Mouse (Mus musculus) midbrain, embryonic 15.5 days (tissue): ENCODE data around the gene Nxph2. TPM values are rescaled to one million over a fixed set of nuclear protein-coding genes. Genes with fewer than 3 reads are reported as not detected.
"Not testable (repeated sequence)": the region's sequence is repeated elsewhere in the genome, so short reads cannot be mapped to it uniquely, and the experiment has no call there.

Source experiments
- ATAC-seq: fragments of 200-750 bp; cut with Nextera tagmentation; replicated peaks from 2 replicates; pipeline ENCODE4 v1.8.0; 2017; ENCODE audit warnings: moderate TSS enrichment
- H3K27ac ChIP-seq: fragments of 300-500 bp; sonication (generic); 2 replicates; pipeline ENCODE4 v1.5.1; 2015; ENCODE audit warnings: mild to moderate bottlenecking, inconsistent platforms
- H3K27me3 ChIP-seq: fragments of 300-500 bp; sonication (generic); replicated peaks from 2 replicates; pipeline ENCODE4 v1.6.1; 2015; ENCODE audit warnings: inconsistent platforms
- H3K36me3 ChIP-seq: fragments of 300-500 bp; sonication (generic); replicated peaks from 2 replicates; pipeline ENCODE4 v1.6.1; 2015; ENCODE audit warnings: inconsistent platforms
- H3K4me1 ChIP-seq: fragments of 300-500 bp; sonication (generic); 2 replicates; pipeline ENCODE4 v1.6.1; 2015; ENCODE audit warnings: inconsistent platforms
- H3K4me2 ChIP-seq: fragments of 300-500 bp; sonication (generic); 2 replicates; pipeline ENCODE4 v1.6.1; 2015; ENCODE audit warnings: inconsistent platforms, mild to moderate bottlenecking, moderate library complexity
- H3K4me3 ChIP-seq: fragments of 300-500 bp; sonication (generic); 2 replicates; pipeline ENCODE4 v1.5.1; 2015; ENCODE audit warnings: mild to moderate bottlenecking, inconsistent platforms
- H3K9ac ChIP-seq: fragments of 300-500 bp; sonication (generic); 2 replicates; pipeline ENCODE4 v1.6.1; 2015; ENCODE audit warnings: mild to moderate bottlenecking, inconsistent platforms
- H3K9me3 ChIP-seq: fragments of 300-500 bp; sonication (generic); 2 replicates; pipeline ENCODE4 v1.6.1; 2016; ENCODE audit warnings: inconsistent platforms
- WGBS: fragments of 180-500 bp; shearing (Covaris S2); methylation state at CpG from one replicate; pipeline ENCODE4 v1.1.7; 2015; ENCODE audit warnings: mixed read lengths; 5-methylcytosine and 5-hydroxymethylcytosine counted together
- polyA plus RNA-seq: library from polyadenylated mRNA; unstranded; fragments of >200 nt; fragmentation: Nextera tagmentation; extraction: Ambion mirVana; gene quantifications from 2 replicates; pipeline ENCODE4 v1.2.1, GENCODE M21; 2015

Nxph2 gene
- polyA plus RNA-seq = 0.52 and 0.61 TPM in 2 replicates

DNA sequence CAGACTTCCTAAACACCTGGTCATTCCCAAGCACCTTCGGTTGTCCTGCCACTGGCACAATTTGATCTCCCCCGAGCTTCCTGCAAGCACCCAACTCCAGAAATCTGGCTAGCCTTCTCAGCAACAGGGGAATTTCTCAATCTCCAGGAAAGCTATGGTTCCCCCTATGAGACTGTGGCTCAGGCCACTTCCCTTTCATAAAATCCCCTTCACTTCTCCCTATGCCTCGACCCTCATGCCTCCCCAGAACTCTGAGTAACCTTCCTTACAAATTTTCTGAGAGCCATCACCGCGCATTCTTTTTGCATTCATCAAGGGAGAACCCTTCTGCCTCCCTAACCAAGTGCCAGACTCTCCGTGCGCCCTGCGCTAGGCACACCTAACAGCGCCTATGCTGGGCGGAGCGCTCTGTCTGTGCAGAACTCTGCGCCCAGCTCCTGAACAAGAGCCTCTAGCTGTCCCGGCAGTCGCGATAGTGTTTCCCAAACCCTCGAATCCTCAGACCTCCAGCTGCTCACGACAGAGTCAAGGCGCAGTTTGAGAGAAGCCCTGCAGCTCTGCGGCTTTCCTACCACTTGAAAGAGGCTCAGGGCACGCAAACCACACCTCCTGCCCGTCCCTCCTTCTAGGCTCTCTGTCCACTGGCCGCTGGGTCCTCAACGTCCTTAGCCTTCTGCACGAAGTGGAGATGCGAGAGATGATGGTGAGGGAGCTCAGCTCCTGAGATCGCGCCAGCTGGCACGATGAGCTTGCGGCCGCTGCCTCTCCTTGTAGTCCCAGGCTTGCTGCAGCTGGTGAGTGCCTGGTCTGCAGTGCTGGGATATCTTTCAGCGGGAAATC is at the start of gene Nxph2:
Gene Nxph2 (plus strand): TSS at position 501 of the 840 bp plus-strand sequence.
- ATAC-seq = peak; percentile 89
- H3K4me1 ChIP-seq = peaks cover 11% of the 10 kb centered on the region; the same call in 1 of the 2 replicates
- H3K9ac ChIP-seq = peak within 1 kb of the TSS; percentile 45
- peak within 1 kb of the TSS; percentile 50 for H3K4me3 ChIP-seq
- WGBS = 3% methylated on average over 31 of the region's 31 CpGs
- H3K36me3 ChIP-seq = no peaks in the 10 kb centered on the region
- no peaks in the 10 kb centered on the region for H3K27me3 ChIP-seq
- no peak within 1 kb of the TSS for H3K27ac ChIP-seq
- no peaks in the 10 kb centered on the region for H3K9me3 ChIP-seq
- H3K4me2 ChIP-seq = peak within 1 kb of the TSS; percentile 92

DNA sequence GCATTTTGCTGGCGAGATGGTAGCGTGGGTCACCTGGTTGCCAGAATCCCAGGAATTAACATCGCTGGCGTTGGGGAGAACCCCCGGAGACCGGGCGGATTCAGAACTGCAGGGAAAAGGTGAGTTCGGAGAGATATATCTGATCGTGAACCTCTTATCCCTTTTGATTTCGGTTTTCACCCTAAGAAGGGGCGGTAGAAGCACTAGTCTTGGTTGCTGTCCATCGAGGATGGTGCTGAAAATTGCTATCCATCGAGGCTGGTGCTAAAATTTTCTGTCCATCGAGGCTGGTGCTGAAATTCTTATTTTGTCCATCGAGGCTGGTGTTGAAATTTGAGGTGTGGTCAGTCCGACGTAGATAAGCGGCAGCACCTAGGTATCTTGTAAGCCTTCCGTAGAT is 30.1 kb upstream of the Nxph2 start:
- not testable (repeated sequence) for H3K27ac ChIP-seq, H3K9ac ChIP-seq, H3K4me1 ChIP-seq, ATAC-seq, H3K27me3 ChIP-seq, H3K4me2 ChIP-seq, H3K36me3 ChIP-seq, H3K9me3 ChIP-seq, H3K4me3 ChIP-seq
- WGBS = 59% methylated on average over 19 of the region's 19 CpGs

DNA sequence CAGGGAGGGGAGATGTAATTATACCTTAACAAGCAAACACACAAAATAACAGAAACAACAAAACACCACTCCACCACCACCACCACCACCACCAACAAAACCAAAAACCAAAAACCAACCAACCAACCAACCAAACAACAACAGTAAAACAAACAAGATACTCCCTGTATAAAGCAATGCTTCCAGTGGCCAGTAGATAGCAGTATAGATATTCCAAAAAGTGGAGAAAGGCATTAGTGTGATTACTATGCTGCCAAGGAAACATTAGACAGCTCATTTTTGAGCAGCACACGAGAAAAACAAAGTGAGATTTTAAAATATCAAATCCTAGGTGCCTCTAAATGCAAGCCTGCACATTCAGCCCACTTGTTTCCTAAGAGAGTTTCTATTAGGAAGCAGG is 6.2 kb upstream of the Nxph2 start:
- Histone ChIP-seq H3K4me3 (no peak overlapping the region), H3K9me3 (no peaks in the 10 kb centered on the region), H3K4me1 (no peaks in the 10 kb centered on the region), H3K27me3 (no peaks in the 10 kb centered on the region), H3K9ac (no peak overlapping the region), H3K36me3 (no peaks in the 10 kb centered on the region), H3K4me2 (no peak overlapping the region), H3K27ac (no peak overlapping the region)
- 0 out of 2 replicates have a peak, but pooled peaks have one; percentile 63 for ATAC-seq
- WGBS = 2% methylated on average over 1 of the region's 1 CpGs

Other genes starting within 250 kb of the Nxph2 start
- 1.9 and 2.0 TPM in 2 replicates for gene Mastl, start 165.2 kb upstream of the Nxph2 start, polyA plus RNA-seq
- 57.3 and 64.6 TPM in 2 replicates for gene Yme1l1, start 164.9 kb upstream of the Nxph2 start, polyA plus RNA-seq
- 0.09 and 0.18 TPM in 2 replicates for gene 4931423N10Rik, start 113.8 kb upstream of the Nxph2 start, polyA plus RNA-seq